Mouse (Mus musculus) cortical plate, adult 2 months (tissue): ENCODE results near the gene Chaf1a. TPM values are rescaled to one million over a fixed set of nuclear protein-coding genes. Genes with fewer than 3 reads are reported as not detected.
"Not testable (repeated sequence)": the region's sequence is repeated elsewhere in the genome, so short reads cannot be mapped to it uniquely, and the experiment has no call there.

Source experiments
- H3K27ac ChIP-seq: fragments of 200-500 bp; 2 replicates; pipeline ENCODE4 v1.5.1; 2012; ENCODE audit warnings: low read length, control low read depth, inconsistent platforms; ENCODE audit not compliant: insufficient read depth
- H3K4me1 ChIP-seq: fragments of 200-500 bp; 2 replicates; pipeline ENCODE4 v1.6.1; 2011; ENCODE audit warnings: low read length; ENCODE audit not compliant: control insufficient read depth, insufficient read depth
- H3K4me3 ChIP-seq: fragments of 200-500 bp; 2 replicates; pipeline ENCODE4 v1.5.1; 2011; ENCODE audit warnings: mild to moderate bottlenecking, low read length, control low read depth; ENCODE audit not compliant: insufficient read depth
- CTCF ChIP-seq: fragments of 200-500 bp; IDR thresholded peaks from 2 replicates; pipeline ENCODE4 v1.5.1; 2011; ENCODE audit warnings: mild to moderate bottlenecking, control low read depth, low read length; ENCODE audit not compliant: insufficient read depth; ENCODE audit errors: extremely low read depth
- POLR2A ChIP-seq: fragments of 200-500 bp; IDR thresholded peaks from 2 replicates; pipeline ENCODE4 v1.6.1; 2011; ENCODE audit warnings: mild to moderate bottlenecking, low read length, control low read depth; ENCODE audit not compliant: insufficient read depth; ENCODE audit errors: extremely low read depth
- polyA plus RNA-seq: library from polyadenylated mRNA; depleted of rRNA; stranded (reverse); fragments of >200 nt; gene quantifications from 2 replicates; pipeline ENCODE4 v1.2.3, GENCODE M21; 2012

Gene Chaf1a
- polyA plus RNA-seq, 1 experiment = 2.6 TPM

- TF ChIP-seq CTCF (no peak), POLR2A (no peak)
- Histone ChIP-seq H3K4me1 (no peaks in the 10 kb centered on the region), H3K4me3 (no peak overlapping the region), H3K27ac (no peak overlapping the region)
Measured at GRCm38 (mm10) chr17:56062081-56062480, 21.8 kb downstream of the Chaf1a start.

DNA sequence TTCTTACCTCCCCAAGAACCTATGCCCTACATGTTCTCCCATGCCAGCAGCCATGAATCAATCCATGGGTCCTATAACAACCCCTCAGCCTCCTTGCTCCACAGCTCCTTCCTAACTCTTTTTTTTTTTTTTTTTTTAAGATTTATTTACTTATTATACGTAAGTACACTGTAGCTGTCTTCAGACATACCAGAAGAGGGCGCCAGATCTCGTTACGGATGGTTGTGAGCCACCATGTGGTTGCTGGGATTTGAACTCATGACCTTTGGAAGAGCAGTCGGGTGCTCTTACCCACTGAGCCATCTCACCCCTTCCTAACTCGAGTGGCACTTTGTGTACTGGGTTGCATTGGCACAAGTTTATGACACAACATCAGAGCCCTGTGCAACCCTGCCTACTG is 25.5 kb downstream of the Chaf1a start:
- not testable (repeated sequence) for H3K4me3 ChIP-seq, H3K27ac ChIP-seq

DNA sequence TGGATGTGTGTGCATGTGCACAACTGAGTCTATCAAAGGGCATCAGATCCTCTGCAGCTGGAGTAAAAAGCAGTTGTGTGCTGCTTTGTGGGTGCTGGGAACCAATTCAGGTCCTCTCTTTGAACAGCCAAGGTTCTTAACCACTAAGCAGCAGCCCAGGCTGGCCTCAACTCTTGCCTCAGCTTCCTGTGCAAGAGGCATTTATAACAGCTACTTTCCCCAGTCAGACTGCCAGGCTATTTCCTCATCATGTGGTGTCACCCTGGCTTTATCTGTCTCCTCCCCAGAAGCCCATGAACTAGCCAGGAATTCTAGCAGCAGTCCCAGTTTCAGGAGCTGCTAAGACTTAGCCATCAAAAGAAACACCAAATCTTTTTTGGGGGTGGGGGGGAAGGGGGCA is 26.2 kb downstream of the Chaf1a start:
- H3K4me1 ChIP-seq = no peaks in the 10 kb centered on the region
- no peak overlapping the region for H3K27ac ChIP-seq
- no peak for TF ChIP-seq POLR2A
- no peak for TF ChIP-seq CTCF
- no peak overlapping the region for H3K4me3 ChIP-seq

More for the DNA sequence above, 25.5 kb downstream of the Chaf1a start:
- not testable (repeated sequence) for H3K4me1 ChIP-seq

DNA sequence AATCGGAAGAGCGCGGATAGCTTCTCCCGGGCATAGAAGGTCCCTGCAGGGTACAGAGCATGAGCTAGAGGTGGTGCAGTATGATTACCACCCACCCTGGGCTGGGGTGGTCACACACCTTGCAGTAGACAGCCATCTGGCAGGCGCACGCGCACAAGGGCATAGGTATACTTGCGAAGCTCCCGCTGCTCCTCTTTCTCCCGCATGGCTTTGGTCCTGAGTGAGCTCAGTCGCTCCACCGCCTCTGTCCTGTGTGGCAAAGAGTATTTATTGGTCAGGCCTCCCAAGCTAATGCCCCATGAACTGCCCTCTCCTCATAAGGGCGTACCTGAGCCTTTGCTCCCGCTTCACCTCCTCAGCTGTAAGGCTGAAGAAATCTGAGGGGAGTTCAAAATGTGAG is 28.8 kb downstream of the Chaf1a start:
- Histone ChIP-seq H3K4me3 (no peak overlapping the region), H3K27ac (no peak overlapping the region), H3K4me1 (peaks cover 1% of the 10 kb centered on the region; the same call in 1 of the 2 replicates)
- no peak for TF ChIP-seq POLR2A
- no peak for TF ChIP-seq CTCF

DNA sequence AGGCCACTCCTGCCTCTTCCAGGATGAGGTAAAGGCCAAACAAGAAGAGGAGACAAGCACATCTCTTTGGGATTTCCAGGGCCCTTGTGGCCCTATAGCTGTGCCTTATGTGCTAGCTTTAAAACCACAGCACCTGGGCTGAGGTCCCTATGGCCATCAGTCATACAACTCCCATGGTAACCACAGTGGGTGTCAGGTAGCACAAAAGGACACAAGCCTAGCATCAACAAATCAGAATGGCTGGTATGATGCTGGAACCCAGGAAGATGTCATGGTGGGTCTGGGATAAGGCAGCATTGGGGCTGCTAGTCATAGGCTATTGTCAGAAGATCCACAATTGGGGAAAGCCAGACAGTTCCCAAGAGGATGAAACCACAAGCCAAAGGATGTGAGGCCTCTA is 30.9 kb downstream of the Chaf1a start:
- Histone ChIP-seq H3K27ac (no peak overlapping the region), H3K4me1 (peaks cover 2% of the 10 kb centered on the region; the same call in 1 of the 2 replicates), H3K4me3 (no peak overlapping the region)
- no peak for TF ChIP-seq POLR2A

GRCm38 (mm10) chr17:56072243-56072642 is 32.0 kb downstream of the Chaf1a start:
- Histone ChIP-seq H3K4me3 (no peak overlapping the region), H3K27ac (no peak overlapping the region), H3K4me1 (peaks cover 2% of the 10 kb centered on the region; the same call in 1 of the 2 replicates)
- TF ChIP-seq POLR2A (no peak), CTCF (no peak)

GRCm38 (mm10) chr17:56074097-56074826 is 34.0 kb downstream of the Chaf1a start:
- Histone ChIP-seq H3K27ac (peak overlapping the region; percentile 95), H3K4me1 (peaks cover 2% of the 10 kb centered on the region; the same call in 1 of the 2 replicates), H3K4me3 (peak overlapping the region; percentile 86)
- TF ChIP-seq CTCF (no peak), POLR2A (no peak)

DNA sequence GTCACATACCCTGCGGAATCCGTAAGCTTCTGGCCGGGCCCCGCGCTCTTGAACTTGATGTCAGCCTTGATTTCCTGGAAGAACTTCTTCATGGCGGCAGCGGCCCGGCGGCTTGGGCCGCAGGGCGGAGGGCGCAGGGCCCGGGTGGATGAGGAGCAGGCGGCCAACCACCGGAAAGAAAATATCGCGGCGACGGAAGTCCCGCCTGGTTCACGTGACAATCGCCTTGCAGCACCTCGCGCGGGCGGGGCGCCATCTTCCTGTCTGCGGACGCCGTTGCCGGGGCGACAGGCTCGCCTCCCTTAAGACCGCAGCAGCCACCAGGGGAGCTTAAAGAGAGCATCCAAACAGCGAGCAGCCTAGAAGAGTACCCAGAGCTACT is 34.6 kb downstream of the Chaf1a start, which contains the start of gene Ubxn6:
Ubxn6 (minus strand) TSS at position 202 of the 382 bp plus-strand sequence.
- Histone ChIP-seq H3K27ac (peak within 1 kb of the TSS; percentile 95), H3K4me3 (peak within 1 kb of the TSS; percentile 86), H3K4me1 (peaks cover 2% of the 10 kb centered on the region; the same call in 1 of the 2 replicates)
- peak; percentile 61 for TF ChIP-seq POLR2A
- TF ChIP-seq CTCF = 0 out of 2 replicates have a peak, but pooled peaks have one; percentile 12

DNA sequence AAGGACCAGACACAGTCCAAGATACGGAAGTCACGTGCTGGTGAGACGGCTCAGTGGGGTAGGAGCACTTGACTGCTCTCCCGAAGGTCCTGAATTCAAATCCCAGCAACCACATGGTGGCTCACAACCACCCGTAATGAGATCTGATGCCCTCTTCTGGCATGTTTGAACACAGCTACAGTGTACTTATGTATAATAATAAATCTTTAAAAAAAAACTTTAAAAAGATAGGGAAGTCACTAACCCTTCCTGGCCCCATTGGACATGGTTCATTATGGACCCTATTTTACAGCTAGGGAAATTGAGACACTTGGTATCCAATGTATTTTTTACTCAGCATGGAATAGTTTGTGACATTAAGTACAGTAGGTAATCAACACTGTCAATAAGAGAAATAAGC is 37.3 kb downstream of the Chaf1a start:
- H3K4me3 ChIP-seq = no peak overlapping the region
- no peak overlapping the region for H3K27ac ChIP-seq
- peaks cover 5% of the 10 kb centered on the region; the same call in 1 of the 2 replicates for H3K4me1 ChIP-seq
- TF ChIP-seq CTCF (no peak), POLR2A (no peak)

DNA sequence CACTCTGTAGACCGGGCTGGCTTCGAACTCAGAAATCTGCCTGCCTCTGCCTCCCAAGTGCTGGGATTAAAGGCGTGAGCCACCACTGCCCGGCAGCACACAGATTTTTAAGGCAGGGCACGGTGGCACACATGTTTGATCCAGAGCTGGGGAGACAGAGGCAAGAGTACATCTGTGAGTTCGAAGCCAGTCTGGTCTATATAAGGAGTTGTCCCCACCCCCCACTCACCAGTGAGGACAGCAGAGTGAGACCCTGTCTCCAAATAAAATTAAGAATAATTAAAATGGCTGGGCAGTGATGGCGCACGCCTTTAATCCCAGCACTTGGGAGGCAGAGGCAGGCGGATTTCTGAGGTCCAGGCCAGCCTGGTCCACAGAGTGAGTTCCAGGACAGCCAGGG is 38.1 kb downstream of the Chaf1a start:
- H3K27ac ChIP-seq, H3K4me1 ChIP-seq, H3K4me3 ChIP-seq: not testable (repeated sequence)
